In the genomic region with DNA sequence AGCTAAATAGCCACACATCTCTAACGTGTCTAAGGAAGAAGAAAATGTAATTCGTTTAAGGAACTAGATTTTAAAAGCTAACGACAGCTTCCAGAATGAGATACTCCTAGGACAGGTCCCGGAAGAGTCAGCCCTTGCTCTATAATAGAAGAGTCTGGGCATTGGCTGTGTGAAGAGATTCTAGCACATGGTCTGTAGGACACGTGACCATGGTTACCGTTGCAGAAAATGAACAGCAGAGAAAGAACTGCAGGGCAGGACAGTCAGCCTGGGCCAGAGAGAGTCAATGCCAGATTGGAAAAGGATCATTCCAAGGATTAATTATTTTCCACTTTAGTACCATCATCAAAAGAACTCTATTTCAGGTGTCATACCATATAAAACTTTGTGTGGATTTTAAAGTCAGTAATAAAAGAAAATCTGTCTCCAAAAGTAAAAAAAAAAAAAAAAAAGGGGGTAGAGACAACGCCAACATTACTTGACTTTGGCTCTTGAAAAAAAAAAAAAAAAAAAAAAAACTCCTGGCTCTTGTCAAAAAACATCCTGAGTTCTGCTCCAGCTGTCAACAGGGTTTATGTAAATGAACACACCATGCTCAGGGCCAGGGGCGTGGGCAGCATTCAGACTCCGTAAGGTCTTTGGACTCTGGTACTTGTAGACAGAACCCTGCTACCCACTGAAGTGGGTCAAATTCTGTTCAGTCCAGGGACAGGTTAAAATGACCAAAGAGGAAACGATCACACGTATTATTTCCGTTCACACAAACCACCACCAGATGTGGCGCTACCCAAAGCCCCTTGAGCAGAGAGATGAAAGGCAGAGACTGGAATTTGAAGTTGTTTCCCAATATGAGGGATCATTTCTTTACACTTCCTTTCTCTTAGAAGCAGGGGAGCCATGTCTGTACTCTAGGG, we compare ENCODE assay signal across 17 mouse cellular contexts. TPM values are rescaled to one million over a fixed set of nuclear protein-coding genes. Genes with fewer than 3 reads are reported as not detected.
A peak's percentile ranks its signal among the peaks of the same experiment; 100 is the strongest.
DNase-seq lines count a peak whose midpoint lies in the region; ATAC-seq and TF ChIP-seq lines count a peak whose summit lies in the region.
"Had no signal": no experiment of that assay in that cellular context is flagged by ENCODE, and none has a peak within 500 bp of the region (broad histone marks: within the 10 kb centered on the region; RNA-seq: fewer than 3 reads in every experiment).

No protein-coding gene starts in this region.

- H3K4me2 ChIP-seq in kidney, embryonic 15.5 days = no peak overlapping the region
- H3K4me2 ChIP-seq in hindbrain, embryonic 11.5 days (replicated peaks; ENCODE audit: low read depth, low read length) = no peak overlapping the region
- H3K4me2 ChIP-seq: heart, embryonic 12.5 days had no signal

- 0 out of 2 replicates have a peak, but pooled peaks cover 3% of the 10 kb centered on the region for H3K4me1 ChIP-seq in kidney, embryonic 15.5 days
- peaks cover 35% of the 10 kb centered on the region for H3K4me1 ChIP-seq in thymus, adult 2 months (replicated peaks; ENCODE audit: control insufficient read depth, insufficient read depth, low read length)
- H3K4me1 ChIP-seq in hindbrain, embryonic 11.5 days (replicated peaks; ENCODE audit: control insufficient read depth, insufficient read depth, low read length) = no peaks in the 10 kb centered on the region

- no peak overlapping the region for H3K9ac ChIP-seq in kidney, embryonic 15.5 days
- no peak overlapping the region for H3K9ac ChIP-seq in hindbrain, embryonic 11.5 days (ENCODE audit: low read depth, low read length)
- H3K9ac ChIP-seq: heart, embryonic 12.5 days had no signal

- no peaks in the 10 kb centered on the region for H3K36me3 ChIP-seq in kidney, embryonic 15.5 days
- peaks cover 22% of the 10 kb centered on the region for H3K36me3 ChIP-seq in thymus, adult 2 months (ENCODE audit: control insufficient read depth, insufficient read depth, low read length)
- no peaks in the 10 kb centered on the region for H3K36me3 ChIP-seq in hindbrain, embryonic 11.5 days (ENCODE audit: control insufficient read depth, insufficient read depth, low read length)
- H3K36me3 ChIP-seq: G1E; heart, embryonic 12.5 days; midbrain, embryonic 10.5 days had no signal

- no peak overlapping the region for H3K27ac ChIP-seq in kidney, embryonic 15.5 days
- H3K27ac ChIP-seq in thymus, adult 2 months (ENCODE audit: control insufficient read depth, insufficient read depth, low read length) = peak overlapping the region; percentile 81
- H3K27ac ChIP-seq in hindbrain, embryonic 11.5 days (ENCODE audit: low read depth, low read length) = no peak overlapping the region
- H3K27ac ChIP-seq: kidney, postnatal 0 days; midbrain, embryonic 10.5 days had no signal

- H3K27me3 ChIP-seq in kidney, embryonic 15.5 days = 0 out of 2 replicates have a peak, but pooled peaks cover 5% of the 10 kb centered on the region
- no peaks in the 10 kb centered on the region for H3K27me3 ChIP-seq in thymus, adult 2 months (ENCODE audit: control insufficient read depth, insufficient read depth, low read length)
- H3K27me3 ChIP-seq in hindbrain, embryonic 11.5 days (ENCODE audit: control insufficient read depth, insufficient read depth, low read length) = no peaks in the 10 kb centered on the region
- H3K27me3 ChIP-seq: heart, embryonic 12.5 days had no signal

- H3K4me3 ChIP-seq in kidney, embryonic 15.5 days (replicated peaks) = no peak overlapping the region
- H3K4me3 ChIP-seq in thymus, adult 2 months (ENCODE audit: control insufficient read depth, insufficient read depth, low read length) = no peak overlapping the region
- H3K4me3 ChIP-seq in hindbrain, embryonic 11.5 days (ENCODE audit: low read depth, low read length) = no peak overlapping the region
- H3K4me3 ChIP-seq: heart, embryonic 12.5 days; midbrain, embryonic 10.5 days had no signal

- DNase-seq in kidney, adult 11 months = peak; percentile 20
- no peak for DNase-seq in thymus, adult 2 months
- no peak for DNase-seq in thymus, adult 18-20 months
- DNase-seq in thymus, postnatal 4 days = peak; percentile 41
- no peak for DNase-seq in hindbrain, embryonic 11.5 days (ENCODE audit: low spot score)
- no peak for DNase-seq in Muller cell, postnatal 12 days (ENCODE audit: inconsistent ontology term)
- DNase-seq: cerebellum, postnatal 25 days; layer of hippocampus, adult 9-11 months; lung, postnatal 14 days had no signal

- H3K9me3 ChIP-seq in kidney, embryonic 15.5 days (replicated peaks) = no peaks in the 10 kb centered on the region
- H3K9me3 ChIP-seq in hindbrain, embryonic 11.5 days (ENCODE audit: control insufficient read depth, low read length) = no peaks in the 10 kb centered on the region
- H3K9me3 ChIP-seq: G1E; heart, embryonic 12.5 days; midbrain, embryonic 10.5 days had no signal

- TF ChIP-seq CTCF in thymus, adult 2 months (IDR thresholded peaks at IDR 0.05; ENCODE audit: borderline replicate concordance, control insufficient read depth, extremely low read depth, insufficient read depth, low read length, poor library complexity) = no peak

- ATAC-seq in kidney, embryonic 15.5 days (replicated peaks; ENCODE audit: low FRiP score) = no peak
- peak; percentile 20 for ATAC-seq in inflammation-experienced regulatory T-cells, adult 6 months
- ATAC-seq in hindbrain, embryonic 11.5 days (ENCODE audit: low FRiP score) = no peak
- ATAC-seq: forebrain, embryonic 16.5 days; hindbrain, embryonic 16.5 days had no signal

- WGBS in kidney, embryonic 15.5 days = 81% methylated on average over 13 of the region's 13 CpGs
- 55% methylated on average over 13 of the region's 13 CpGs for WGBS in thymus, adult 2 months
- WGBS in hindbrain, embryonic 11.5 days = 82% methylated on average over 13 of the region's 13 CpGs

- TF ChIP-seq POLR2A in thymus, adult 2 months (IDR thresholded peaks at IDR 0.05; ENCODE audit: control insufficient read depth, extremely low read depth, insufficient read depth, low read length, poor library complexity) = no peak

RNA-seq across cellular contexts. Expression of a gene that starts 33.1 kb away (rescaled TPM):
- 68.8 and 69.8 TPM in 2 replicates for polyA plus RNA-seq in kidney, embryonic 15.5 days (2015; fragmentation: Nextera tagmentation; extraction: Ambion mirVana)
- 6.7 and 6.8 TPM in 2 replicates for polyA plus RNA-seq in thymus, adult 2 months (2012; rRNA removed)
- 1 to 10 TPM; 1.2 to 3.1 (median 2.1) TPM for polyA plus RNA-seq in inflammation-experienced regulatory T-cells, adult 6 months (2017; shearing (Covaris generic))
- 2.1 and 3.3 TPM in 2 replicates for polyA plus RNA-seq in hindbrain, embryonic 11.5 days (2014; fragmentation: Nextera tagmentation; extraction: Ambion mirVana)
- polyA plus RNA-seq: G1E had no signal

RNA-seq across cellular contexts. Expression of a gene that starts 40.5 kb away (rescaled TPM):
- polyA plus RNA-seq in kidney, embryonic 15.5 days (2015; fragmentation: Nextera tagmentation; extraction: Ambion mirVana) = 101 and 106 TPM in 2 replicates
- polyA plus RNA-seq in thymus, adult 2 months (2012; rRNA removed) = 70.5 and 96.7 TPM in 2 replicates
- 100 to 1,000 TPM; 148 to 198 (median 167) TPM for polyA plus RNA-seq in inflammation-experienced regulatory T-cells, adult 6 months (2017; shearing (Covaris generic))
- polyA plus RNA-seq in hindbrain, embryonic 11.5 days (2014; fragmentation: Nextera tagmentation; extraction: Ambion mirVana) = 152 and 167 TPM in 2 replicates

Comparison
In these comparisons a context has a peak if more than half of its experiments do, and no peak if none do; other contexts are left out.
1. DNase-seq: peak in kidney, adult 11 months (single experiment) and thymus, postnatal 4 days (single experiment); none in thymus, adult 2 months (single experiment), thymus, adult 18-20 months (0 of 2), hindbrain, embryonic 11.5 days (single experiment) and Muller cell, postnatal 12 days (single experiment).